Mouse (Mus musculus): ENCODE data around the gene Rinl. TPM values are rescaled to one million over a fixed set of nuclear protein-coding genes. Genes with fewer than 3 reads are reported as not detected.

Gene Rinl
- polyA plus RNA-seq (2012; rRNA removed) = 5.4 and 6.7 TPM in 2 replicates

GRCm38 (mm10) chr7:28788307-28789195, at the start of gene Rinl:
Rinl (plus strand) TSS chr7:28788969.

DNA sequence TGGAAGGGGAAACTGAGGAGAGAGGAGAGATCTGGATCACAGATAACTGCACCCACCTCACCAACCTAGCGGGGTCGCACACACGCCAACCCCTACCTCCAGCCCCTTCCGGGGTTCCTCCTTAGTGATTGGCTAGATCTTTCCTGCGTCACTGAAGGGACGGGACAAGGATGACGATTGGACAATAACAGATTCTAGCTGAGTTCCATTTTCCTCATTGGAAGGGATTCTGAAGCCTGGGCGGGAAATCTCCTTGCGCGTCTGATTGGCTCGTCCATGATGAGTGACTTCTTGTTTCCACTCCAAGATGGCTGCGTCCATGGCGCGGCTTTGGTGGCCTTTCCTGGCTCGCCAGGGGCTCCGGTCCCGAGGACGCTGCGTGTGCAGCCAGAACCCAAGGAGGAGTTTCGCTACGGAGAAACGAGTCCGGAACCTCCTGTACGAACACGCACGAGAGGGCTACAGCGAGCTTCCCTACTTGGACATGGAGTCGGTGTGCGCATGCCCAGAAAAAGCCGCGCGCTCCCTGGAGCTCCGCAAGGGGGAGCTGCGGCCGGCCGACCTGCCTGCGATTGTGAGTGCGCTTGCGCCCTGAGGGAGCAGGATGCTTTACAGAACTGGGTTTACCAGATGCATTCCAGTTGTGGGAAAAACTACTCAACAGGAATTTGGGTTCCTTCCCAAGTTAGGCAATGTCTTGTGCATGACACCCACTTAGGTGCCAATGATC, 46.9 kb upstream of the Rinl start, which contains the start of the genes Mrps12 and Sars2:
TSS of gene Mrps12 (minus strand) at position 112 of the 730 bp plus-strand sequence.
TSS of gene Sars2 (plus strand) at position 284 of the 730 bp plus-strand sequence.

DNA sequence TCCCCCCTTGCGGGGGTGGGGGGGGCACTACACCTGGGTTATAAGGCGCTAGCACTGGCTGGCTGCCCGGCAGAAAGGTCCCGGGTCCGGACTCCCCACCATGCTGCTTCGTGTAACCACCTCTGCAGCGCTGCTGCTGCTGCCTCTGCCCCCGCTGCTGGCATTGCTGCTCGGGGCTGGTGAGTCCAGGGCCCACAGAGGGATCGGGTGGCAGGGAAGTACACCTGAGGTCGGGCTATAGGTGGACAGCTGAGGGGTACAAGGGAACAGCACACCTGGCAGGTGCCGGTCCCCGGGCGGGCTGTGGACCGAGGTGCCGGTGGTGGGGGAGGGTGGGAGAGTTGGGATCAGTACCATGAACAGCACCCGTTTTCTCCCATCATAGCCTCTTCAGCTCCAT, 32.7 kb upstream of the Rinl start, which contains the start of gene Ccer2:
TSS of gene Ccer2 (plus strand) at position 96 of the 400 bp plus-strand sequence.

GRCm38 (mm10) chr7:28766173-28766879, 22.4 kb upstream of the Rinl start, which contains the start of gene Sirt2:
Sirt2 (plus strand) TSS chr7:28766735.

DNA sequence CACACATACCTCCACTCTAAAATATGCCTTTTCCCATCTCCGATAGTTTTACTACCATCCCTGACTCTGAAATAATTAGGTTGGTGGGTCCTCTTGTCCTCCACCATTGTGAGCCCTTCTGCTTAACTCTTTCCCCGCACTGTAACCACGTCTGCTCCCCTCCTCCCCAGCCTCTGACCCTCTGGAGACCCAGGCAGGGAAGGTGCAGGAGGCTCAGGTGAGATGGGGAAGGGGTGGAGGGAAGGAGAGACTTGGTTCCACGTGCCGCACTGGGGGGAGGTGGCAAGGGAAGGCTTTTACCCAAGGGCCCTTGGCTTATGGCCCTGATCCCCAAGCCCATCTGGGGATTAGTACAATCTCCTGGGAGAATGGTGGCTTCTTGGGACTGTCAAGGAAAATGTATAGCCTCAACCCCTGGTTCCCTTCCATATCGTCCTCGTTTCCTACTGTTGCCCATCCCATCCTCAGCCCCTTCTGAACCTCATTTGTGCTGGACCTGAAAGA, 21.3 kb upstream of the Rinl start, which contains the start of gene Nfkbib:
TSS of gene Nfkbib (minus strand) at position 51 of the 504 bp plus-strand sequence.

GRCm38 (mm10) chr7:28808221-28808941, 19.6 kb downstream of the Rinl start, which contains the start of gene Hnrnpl:
Hnrnpl (plus strand) TSS chr7:28808541.

GRCm38 (mm10) chr7:28824941-28825685, 36.3 kb downstream of the Rinl start, which contains the start of gene Ech1:
Ech1 (plus strand) TSS chr7:28825217.

DNA sequence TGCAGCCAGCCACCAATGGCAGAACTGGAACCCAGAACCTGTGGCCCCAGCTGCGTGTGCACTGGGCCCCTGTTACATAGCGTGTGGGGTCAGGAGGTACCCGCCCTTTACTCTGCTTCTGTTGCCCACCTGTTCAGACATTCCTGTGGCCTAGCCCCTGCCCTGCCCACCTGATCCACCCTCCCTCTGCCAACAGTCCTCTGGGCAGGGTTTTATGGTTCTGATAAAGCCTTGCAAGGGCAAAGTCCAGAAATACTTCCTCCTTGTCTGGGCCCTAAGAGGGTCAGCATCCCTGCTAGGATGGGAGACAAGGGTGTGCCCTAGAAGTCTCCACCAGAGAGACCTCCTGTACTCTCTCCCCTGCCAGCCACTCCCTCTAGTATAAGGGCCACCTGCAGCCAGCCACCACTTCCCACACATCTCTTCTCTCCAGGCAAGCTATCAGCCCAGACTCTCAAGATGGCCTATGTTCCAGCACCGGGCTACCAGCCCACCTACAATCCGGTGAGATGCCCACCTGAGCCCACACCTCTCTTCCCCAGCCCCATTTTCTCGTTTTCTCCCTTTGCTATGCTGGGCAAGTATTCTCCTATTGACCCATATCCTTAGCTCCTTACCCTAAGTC, 45.1 kb downstream of the Rinl start, which contains the start of gene Lgals4:
TSS of gene Lgals4 (plus strand) at position 132 of the 625 bp plus-strand sequence.

Other genes starting within 250 kb of the Rinl start
- gene Sycn, start 248.1 kb upstream of the Rinl start, polyA plus RNA-seq (2012; rRNA removed) = 0.46 and 2.9 TPM in 2 replicates
- gene Nccrp1, start 241.7 kb upstream of the Rinl start, polyA plus RNA-seq (2012; rRNA removed) = 0.04 and 0.07 TPM in 2 replicates
- 8.5 and 12.5 TPM in 2 replicates for gene Samd4b, start 190.8 kb upstream of the Rinl start, polyA plus RNA-seq (2012; rRNA removed)
- gene Pak4, start 190.8 kb upstream of the Rinl start, polyA plus RNA-seq (2012; rRNA removed) = 7.5 and 9.7 TPM in 2 replicates
- not detected in 2 replicates for gene Acp7, start 157.6 kb upstream of the Rinl start, polyA plus RNA-seq (2012; rRNA removed)
- gene Fbxo27, start 96.1 kb upstream of the Rinl start, polyA plus RNA-seq (2012; rRNA removed) = 0.81 and 0.97 TPM in 2 replicates
- 1.3 and 1.4 TPM in 2 replicates for gene Fbxo17, start 72.2 kb upstream of the Rinl start, polyA plus RNA-seq (2012; rRNA removed)
- gene Mrps12, start 47.1 kb upstream of the Rinl start, polyA plus RNA-seq (2012; rRNA removed) = 51.8 and 57.9 TPM in 2 replicates
- 8.3 and 8.6 TPM in 2 replicates for gene Sars2, start 47.0 kb upstream of the Rinl start, polyA plus RNA-seq (2012; rRNA removed)
- not detected in 2 replicates for gene Ccer2, start 32.8 kb upstream of the Rinl start, polyA plus RNA-seq (2012; rRNA removed)
- 20.9 and 23.4 TPM in 2 replicates for gene Sirt2, start 22.2 kb upstream of the Rinl start, polyA plus RNA-seq (2012; rRNA removed)
- gene Nfkbib, start 21.5 kb upstream of the Rinl start, polyA plus RNA-seq (2012; rRNA removed) = 15.6 and 17.5 TPM in 2 replicates
- gene Hnrnpl, start 19.6 kb downstream of the Rinl start, polyA plus RNA-seq (2012; rRNA removed) = 125 and 133 TPM in 2 replicates
- gene Ech1, start 36.2 kb downstream of the Rinl start, polyA plus RNA-seq (2012; rRNA removed) = 480 and 495 TPM in 2 replicates
- gene Lgals4, start 44.9 kb downstream of the Rinl start, polyA plus RNA-seq (2012; rRNA removed) = 34.3 and 43.3 TPM in 2 replicates
- 0.79 and 0.81 TPM in 2 replicates for gene Lgals7, start 74.9 kb downstream of the Rinl start, polyA plus RNA-seq (2012; rRNA removed)
- 0.02 and 0.03 TPM in 2 replicates for gene Capn12, start 92.5 kb downstream of the Rinl start, polyA plus RNA-seq (2012; rRNA removed)
- gene Actn4, start 173.4 kb downstream of the Rinl start, polyA plus RNA-seq (2012; rRNA removed) = 81.9 and 90.7 TPM in 2 replicates
- 189 and 226 TPM in 2 replicates for gene Eif3k, start 192.9 kb downstream of the Rinl start, polyA plus RNA-seq (2012; rRNA removed)
- 17.3 and 19.2 TPM in 2 replicates for gene Map4k1, start 193.1 kb downstream of the Rinl start, polyA plus RNA-seq (2012; rRNA removed)

Data from liver, embryonic 18 days (tissue).